Mouse (Mus musculus) NIH3T3 (cell line): Measurements from ENCODE around the gene Gm8159.
"Not testable (repeated sequence)": the region's sequence is repeated elsewhere in the genome, so short reads cannot be mapped to it uniquely, and the experiment has no call there.

Source experiments
- DNase-seq: peaks from one replicate; pipeline ENCODE4 v3.0.0-alpha.2; 2012; ENCODE audit warnings: low read depth

Gene Gm8159

DNA sequence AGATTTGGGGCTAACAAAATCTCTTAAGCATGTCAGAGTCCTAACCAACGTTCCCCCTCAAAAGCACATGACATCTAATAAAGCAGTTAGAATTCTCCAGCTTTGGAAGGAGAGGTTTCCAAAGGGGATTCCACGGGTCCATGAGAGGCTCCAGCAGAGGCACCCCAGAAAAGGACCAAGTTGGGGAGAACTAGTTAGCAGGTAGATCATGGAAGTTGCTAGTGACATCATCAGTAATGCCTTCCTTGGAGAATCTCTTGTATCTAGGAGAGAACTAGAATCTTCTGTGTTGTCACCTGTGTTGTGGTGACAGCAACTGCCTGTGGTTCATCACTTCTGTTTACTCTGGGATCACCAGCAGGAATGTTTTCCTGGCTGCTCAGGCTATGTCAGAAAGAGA lies at the start of gene Gm8159:
Gene Gm8159 (plus strand): TSS at position 301 of the 400 bp plus-strand sequence.
- DNase-seq: not testable (repeated sequence)

DNA sequence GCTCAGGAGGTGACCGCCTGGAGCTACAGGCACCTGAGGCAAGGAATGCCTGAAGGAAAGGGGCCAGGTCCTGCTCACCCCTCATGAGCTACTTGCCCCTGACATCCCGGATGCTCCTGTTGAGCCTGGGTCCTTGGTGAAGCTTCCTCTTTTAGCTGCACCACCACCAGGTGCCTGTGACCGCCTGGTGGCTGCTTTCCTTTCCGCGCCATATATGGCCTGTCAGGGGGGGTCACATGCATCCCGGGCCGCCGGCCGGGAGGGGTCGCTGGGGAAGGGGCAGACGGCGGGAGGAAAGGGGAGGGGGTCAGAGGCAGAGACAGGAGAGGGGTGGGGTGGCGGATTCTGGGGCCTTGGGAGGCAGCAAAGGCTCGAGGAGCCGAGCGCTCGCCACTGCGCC lies 17.2 kb downstream of the Gm8159 start:
- DNase-seq: not testable (repeated sequence)

DNA sequence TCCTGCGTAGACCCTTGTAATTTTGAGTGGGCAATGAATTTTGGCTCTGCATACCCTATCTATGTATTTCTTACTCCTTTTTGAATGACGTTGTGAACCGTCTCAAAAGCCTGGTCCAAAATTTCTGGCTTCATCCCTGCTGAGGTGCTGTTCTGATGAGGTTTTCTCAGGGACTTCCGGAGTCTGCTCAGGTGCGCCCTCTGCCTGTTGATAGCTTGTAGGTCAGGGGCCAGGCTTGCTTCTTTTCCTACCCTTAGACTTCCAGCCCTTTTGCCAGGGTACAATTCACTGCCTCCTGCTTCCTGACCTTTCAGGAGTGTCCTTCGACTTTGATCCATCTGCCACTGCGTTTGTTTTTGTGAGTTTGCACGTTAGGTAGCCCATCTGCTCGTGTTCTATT lies 18.2 kb downstream of the Gm8159 start:
- not testable (repeated sequence) for DNase-seq

DNA sequence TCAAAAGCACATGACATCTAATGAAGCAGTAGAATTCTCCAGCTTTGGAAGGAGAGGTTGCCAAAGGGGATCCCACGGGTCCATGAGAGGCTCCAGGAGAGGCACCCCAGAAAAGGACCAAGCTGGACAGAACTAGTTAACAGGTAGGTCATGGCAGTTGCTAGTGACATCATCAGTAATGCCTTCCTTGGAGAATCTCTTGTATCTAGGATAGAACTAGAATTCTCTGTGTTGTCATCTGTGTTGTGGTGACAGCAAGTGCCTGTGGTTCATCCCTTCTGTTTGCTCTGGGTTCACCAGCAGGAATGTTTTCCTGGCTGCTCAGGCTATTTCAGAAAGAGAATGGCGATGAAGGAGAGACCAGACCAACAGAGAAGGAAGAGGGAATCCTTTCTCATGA lies 31.7 kb downstream of the Gm8159 start, which contains the start of gene Gm3239:
Gene Gm3239 (plus strand): TSS at position 301 of the 400 bp plus-strand sequence.
- DNase-seq: not testable (repeated sequence)
